Mouse (Mus musculus): ENCODE data around the gene Pih1h3b.

The Pih1h3b gene

DNA sequence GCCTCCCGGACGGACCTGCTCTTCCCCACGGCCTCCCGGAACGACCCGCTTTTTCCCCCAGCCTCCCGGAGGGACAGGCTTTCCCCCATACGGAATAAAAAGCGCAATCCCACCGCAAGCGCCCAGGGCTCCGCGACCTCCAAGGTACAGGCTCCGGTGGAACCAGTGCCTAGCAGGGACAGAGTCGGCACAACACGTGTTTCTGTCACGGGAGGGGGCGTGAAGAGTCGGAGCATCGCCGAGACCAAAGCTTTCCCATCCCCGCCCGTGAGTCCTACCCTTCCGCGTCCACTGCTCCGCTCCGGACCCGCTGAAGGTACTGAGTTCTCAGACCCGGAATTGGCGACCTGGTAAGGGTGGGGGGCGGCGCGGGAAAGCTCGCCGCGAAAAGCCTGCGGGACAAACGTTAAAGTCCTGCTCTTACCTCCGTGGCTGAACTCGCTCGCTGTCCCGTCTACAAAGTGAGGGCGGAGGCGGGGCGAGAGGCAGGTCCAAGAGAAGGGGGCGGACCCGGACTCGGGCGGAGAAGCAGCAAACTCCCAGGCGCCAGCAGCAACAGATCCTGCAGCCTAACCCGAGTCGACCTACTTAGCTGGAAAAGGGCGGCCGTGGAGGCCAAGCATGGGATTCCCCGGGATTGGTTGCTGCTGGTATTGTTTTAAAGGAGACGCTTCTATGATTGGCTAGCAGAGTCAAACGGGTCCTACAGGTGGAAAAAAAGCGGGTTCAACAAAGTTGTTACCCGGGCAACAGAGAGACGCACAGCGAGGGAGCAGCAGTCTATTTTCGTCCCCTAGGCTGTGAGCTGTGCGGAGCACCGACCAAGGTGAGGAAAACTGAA is at the start of gene Pih1h3b, which contains the start of gene Nup62cl:
Gene Pih1h3b (plus strand): TSS at position 745 of the 841 bp plus-strand sequence.
Gene Nup62cl (minus strand): TSS at position 578 of the 841 bp plus-strand sequence.
- peak; percentile 4 to 5 for DNase-seq

- DNase-seq: no peak
Observed at GRCm38 (mm10) chrX:140060886-140061874, 1.5 kb upstream of the Pih1h3b start.

- DNase-seq: no peak
Observed at GRCm38 (mm10) chrX:140082535-140082934, 19.9 kb downstream of the Pih1h3b start.

- no peak for DNase-seq
Observed at GRCm38 (mm10) chrX:140094066-140094465, 31.4 kb downstream of the Pih1h3b start.
